Mouse (Mus musculus): ENCODE measurements around the gene Ptprr.

- TF ChIP-seq CTCF (IDR thresholded peaks at IDR 0.05; ENCODE audit: control insufficient read depth, insufficient read depth, insufficient read length), result no peak
- no peak for TF ChIP-seq USF1 (IDR thresholded peaks at IDR 0.05; ENCODE audit: low read depth)
- no peak for TF ChIP-seq MAX (IDR thresholded peaks at IDR 0.05)
- TF ChIP-seq CEBPB (IDR thresholded peaks at IDR 0.05; ENCODE audit: low read depth), result no peak
- TF ChIP-seq FOSL1 (IDR thresholded peaks at IDR 0.05; ENCODE audit: insufficient read depth, low read length, poor library complexity, severe bottlenecking), result no peak
- TF ChIP-seq MYOD1 (IDR thresholded peaks at IDR 0.05; ENCODE audit: control insufficient read depth, insufficient read length, low read depth), result no peak
These were observed 128.1 kb downstream of the Ptprr start for GRCm38 (mm10) chr10:116146091-116146490.
